Mouse (Mus musculus) T-cell, adult 2 months (primary cell): ENCODE results near the gene Cby1.
"Not testable (repeated sequence)": the region's sequence is repeated elsewhere in the genome, so short reads cannot be mapped to it uniquely, and the experiment has no call there.

Source experiments
- DNase-seq: peaks from one replicate; pipeline ENCODE4 v3.0.0; 2022; ENCODE audit warnings: low spot score

Cby1 gene

DNA sequence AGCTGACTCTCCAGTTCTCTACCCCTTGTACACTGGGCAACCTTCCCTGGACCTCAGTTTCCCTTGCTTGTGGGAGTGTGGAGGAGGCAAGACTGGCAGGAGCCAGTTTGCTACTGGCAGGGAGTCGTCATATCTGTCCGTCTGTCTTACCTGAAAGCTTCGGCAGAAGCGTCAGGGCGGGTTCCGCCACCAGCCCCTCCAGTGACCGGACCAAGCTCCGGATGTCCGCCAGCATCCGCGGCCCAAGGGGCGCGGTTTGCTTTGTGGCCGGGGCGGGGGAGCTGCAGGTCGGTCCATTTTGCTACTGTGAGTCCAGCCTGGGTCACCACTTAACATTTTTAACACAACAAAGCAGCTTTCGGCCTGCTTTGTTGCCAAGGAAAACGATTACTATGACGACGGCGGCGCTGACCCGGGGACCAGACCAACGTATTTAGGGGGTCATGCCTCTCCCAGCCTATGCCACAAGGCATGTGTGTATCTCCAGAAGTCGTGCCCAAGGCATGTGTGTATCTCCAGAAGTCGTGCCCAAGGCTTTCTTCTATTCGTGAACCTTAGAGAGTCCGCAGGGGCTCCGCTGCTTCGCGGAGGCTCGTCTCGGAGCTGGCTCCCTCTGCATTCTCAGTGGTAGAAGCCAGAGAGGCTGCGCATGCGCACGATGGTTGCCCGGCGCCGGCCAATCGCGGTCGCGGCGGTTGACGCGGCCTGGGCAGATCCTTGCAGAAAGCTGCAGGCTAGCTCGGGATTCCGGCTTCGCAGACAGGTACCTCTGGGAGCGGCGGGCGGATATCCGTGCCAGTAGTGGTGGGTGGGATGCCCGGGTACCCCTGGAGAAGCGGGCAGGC lies at the start of gene Cby1, which contains the start of gene Fam227a:
Gene Cby1 (plus strand): TSS at position 669 of the 845 bp plus-strand sequence.
Gene Fam227a (minus strand): TSS at position 426 of the 845 bp plus-strand sequence.
- DNase-seq = peak; percentile 86

DNA sequence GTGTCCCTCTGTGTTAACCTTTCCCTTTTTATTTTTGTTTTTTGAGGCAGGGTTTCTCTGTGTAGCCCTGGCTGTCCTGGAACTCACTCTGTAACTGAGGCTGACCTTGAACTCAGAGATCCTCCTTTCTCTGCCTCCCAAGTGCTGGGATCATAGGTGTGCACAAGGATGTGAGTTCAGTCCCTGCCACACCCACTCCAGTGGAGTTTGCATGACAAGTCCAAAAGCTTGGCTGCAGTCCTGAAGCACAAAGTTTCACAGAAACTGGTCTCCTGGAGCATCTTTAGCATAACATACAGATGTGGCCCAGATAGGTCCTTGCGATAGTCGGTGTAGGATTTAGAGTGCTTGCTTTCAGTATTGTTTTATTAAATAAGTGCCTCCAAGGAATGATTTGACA lies 49.8 kb upstream of the Cby1 start:
- DNase-seq = no peak

DNA sequence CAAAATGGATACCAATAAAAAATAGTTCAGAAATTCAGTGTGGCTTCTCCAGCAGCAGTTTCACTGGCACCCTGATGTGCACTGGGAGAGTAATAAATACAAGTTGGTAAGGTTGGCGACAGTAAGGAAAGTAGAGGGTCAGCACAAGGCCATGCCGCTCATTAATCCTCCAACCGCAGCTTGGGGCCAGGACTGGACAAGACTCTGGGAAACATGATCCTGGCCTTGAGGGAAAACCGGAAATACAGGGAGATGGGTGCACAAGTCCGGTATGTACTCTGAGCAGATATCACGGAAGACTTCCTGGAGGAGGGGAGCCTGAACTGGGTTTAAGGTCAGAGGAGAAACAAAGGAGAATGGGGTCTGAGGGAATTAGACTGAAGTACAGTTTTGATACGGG lies 43.5 kb upstream of the Cby1 start:
- no peak for DNase-seq

DNA sequence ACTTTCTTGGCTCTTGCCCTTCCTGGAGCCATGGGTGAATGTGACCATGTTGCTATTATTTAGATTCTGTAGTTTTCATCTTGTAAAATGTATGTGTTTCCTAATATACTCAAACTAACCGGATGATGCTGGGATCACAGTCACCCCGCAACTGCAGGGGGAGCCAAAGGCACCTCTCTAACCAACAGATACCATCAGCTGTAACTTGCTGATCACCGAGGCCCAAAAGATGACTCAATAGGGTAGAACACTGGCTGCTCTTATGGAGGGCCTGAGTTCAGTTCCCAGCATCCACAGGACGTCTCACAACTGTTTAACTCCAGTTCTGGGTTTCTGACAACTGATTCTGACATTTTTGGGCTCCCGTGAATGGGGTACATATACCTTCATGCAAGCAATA lies 42.3 kb upstream of the Cby1 start:
- no peak for DNase-seq

DNA sequence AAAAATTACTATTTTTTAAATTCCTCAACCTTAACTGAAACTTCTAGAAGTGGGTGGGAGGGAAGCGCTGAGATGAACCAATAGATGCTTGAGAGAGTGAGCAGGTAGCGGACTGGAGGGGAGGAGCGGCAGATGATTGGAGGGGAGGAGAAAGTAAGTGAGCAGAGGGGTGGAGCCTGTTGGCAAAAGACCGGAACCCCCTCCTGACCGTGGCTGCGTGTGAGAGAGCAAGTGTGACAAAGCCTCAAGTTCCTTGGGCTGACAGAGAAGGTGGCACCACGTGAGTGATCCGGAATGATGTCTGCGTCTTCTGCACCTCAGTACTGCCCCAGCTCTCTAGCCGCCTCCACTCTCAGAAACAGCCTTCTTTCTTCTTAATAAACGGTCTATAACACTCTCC lies 41.9 kb upstream of the Cby1 start:
- DNase-seq = no peak

DNA sequence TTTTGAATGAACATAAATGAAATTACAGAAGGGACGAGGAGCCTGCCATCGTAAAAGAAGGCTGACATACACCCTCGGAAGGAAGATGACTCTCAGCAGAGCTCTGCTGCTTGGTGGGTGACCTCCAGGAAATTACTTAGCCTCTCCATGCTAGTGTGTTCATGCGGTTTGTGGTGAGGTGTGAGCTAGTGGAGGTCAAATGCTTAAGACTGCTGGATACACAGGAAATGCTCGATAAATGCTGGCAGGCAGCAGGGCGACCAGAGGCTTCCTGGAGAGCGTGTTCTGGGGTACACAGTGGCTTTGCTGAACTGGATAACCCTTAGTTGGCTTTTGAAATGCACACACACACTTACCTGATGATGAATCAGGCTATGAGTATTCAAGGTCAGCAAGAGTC lies 40.5 kb upstream of the Cby1 start:
- DNase-seq = no peak

DNA sequence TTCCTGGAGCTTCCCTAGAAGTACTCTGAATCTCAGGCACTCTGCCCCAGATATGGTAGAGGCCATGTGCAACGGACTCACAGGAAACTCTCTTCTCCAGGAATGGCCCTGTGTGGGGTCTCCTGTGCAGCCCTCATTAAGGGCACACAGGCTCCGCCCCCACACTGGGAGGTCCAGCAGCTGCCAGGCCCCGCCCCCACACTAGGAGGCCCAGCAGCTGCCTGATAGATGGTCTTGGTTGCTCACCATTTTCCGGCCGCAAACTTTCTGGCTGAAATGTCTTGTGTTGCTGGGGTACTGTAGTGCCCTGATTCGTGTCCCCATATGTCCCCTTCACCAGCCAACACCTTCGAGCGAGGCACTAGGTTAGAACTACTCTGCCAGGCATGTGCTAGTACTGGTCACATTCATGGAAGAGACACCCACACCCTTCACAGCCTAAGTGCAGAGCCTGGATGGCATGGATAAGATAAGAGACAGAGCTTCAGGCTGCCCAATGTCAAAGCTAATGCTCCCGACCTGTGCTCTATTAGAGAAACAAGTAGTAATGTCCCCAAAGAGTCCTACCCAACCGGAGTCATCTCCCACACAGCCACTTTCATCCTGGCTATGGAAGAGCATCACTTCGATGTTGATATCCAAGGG lies 39.1 kb upstream of the Cby1 start:
- no peak for DNase-seq

DNA sequence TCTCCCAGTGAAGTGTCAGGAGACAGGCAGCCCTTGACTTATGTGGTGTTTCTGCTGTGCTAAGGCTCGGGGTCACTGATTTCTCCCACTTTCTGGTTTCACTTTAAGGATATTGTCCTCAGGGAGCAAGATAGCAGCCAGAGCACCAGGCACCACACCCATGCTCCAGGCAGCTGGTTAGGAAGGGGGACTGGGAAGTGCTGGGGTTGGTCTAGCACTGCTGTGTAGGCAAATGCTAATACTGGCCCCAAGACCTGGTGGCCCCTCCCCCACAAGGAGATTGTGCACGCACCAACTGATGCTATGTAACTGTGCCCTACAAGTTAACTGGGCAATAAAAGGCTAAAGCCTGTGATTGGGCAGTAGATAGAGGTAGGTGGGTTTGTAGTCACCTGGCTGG lies 28.5 kb upstream of the Cby1 start:
- DNase-seq = no peak

DNA sequence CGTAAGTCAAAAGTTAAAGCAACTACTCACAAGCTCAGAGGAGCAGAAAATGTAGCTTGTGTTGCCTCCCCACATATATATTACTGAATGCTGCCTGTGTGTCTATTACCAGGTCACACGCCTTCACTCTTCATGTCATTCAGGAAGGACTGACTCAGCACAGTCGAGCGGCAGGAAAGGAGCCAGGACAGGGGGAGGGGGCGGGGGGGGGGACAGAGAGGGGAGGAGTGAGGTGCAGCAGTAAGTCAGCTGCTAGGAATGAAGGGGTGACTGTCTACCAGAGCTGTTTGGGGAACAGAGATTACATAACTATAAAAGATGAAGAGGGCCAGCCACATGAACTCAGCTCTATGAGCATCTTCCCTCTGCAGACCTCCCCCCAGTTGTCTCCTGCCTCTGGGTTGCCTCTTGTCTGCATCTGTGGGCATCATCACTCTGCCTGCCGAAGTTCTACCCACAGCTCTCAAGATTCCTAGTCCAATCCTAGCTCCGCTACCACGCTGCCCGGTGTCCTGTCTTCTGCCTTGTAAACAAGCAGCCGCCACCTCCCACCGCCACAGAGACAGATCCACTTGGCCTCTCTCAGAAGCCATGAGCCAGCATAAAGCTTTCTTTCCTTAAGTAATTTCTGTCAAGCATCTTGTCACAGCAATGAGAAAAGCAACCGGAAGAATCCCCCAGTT lies 17.7 kb upstream of the Cby1 start:
- no peak for DNase-seq

DNA sequence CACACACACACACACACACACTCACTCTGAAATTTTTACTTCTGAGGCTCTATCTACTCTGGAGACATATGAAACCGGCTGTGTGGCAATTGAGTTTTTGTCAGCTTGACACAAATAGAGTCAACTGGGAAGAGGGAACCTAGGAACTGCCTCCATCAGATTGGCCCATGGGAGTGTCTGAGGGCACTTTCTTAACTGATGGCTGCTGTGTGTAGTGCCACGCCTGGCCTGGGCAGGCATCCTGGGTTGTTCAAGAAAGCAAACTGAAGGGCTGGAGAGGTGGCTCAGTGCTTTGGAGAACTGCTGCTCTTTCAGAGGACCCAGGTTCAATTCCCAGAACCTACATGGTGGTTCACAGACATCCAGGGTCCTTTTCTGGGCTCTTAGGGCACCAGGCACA lies 13.5 kb upstream of the Cby1 start:
- no peak for DNase-seq

DNA sequence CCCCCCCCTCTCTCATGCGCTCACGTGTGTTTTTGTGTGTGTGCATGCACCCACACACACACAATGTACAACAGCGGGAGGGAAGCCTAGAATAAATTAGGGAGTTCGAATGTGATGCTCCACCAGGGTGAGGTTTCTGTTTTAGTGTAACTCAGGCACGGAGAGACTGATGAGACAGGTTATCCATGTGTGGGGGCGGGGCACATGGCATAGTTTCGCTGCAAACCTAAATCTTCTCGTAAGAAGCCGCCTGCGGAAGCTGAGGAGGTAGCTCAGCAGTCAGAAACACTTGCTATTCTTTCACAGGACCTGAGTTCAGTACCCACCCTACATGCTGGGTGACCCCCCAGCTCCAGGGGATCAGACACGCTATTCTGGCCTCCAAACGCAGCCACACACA lies 10.9 kb upstream of the Cby1 start:
- DNase-seq = no peak

DNA sequence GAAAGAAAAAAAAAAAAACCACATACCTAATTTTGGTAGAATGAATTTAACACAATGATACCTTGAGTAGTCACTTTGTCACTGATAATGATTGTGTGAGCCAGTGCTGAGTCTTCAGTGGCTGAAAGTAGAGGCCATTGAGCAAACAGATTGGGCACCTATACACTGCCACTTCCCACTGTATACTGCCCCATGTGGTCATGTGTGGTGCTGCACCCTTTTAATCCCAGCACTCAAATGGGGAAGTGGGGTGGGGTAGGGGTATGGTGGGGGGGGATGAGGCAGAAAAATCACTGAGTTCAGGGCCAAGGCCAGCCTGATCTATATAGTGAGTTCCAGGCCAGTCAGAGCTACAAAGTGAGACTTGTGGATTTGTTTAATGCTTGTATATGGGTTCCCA lies 8.4 kb upstream of the Cby1 start:
- DNase-seq = peak; percentile 51

DNA sequence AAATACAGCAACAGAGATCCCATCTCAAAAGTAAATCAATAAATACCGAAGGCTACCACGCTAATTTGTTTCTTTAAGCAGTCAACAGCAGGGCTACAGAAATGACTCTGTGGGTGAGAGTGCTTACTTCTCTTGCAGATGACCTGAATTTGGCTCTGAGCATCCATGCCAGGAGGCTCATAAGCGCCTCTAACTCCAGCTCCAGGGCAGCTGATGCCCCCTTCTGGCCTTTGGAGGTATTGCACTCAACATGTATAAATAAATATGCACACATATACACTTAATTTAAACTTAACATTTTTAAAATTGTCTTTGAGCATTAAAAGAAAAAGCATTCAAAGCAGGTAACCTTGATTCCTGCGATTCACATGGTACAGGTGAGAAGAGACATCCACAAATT lies 7.5 kb upstream of the Cby1 start:
- DNase-seq = peak; percentile 19

DNA sequence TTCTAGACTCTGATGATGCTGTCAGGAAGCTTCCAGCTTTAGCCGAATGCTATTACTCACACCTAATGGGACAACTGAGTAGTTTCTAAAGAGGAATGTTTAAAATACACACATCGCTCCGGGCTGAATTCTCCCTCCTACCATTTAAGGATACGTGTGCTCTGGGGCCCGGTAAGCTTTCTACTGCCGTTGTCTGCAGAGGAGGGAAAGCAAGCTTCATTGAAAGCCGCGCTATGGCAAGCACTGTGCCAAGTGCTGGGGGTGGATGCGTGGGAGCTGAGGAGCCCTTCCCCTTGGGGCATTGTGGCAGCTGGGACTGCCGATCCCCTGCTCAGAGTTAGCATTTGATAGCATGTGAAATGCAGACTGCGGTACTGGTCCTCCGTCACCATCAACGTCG lies 2.5 kb upstream of the Cby1 start:
- no peak for DNase-seq

DNA sequence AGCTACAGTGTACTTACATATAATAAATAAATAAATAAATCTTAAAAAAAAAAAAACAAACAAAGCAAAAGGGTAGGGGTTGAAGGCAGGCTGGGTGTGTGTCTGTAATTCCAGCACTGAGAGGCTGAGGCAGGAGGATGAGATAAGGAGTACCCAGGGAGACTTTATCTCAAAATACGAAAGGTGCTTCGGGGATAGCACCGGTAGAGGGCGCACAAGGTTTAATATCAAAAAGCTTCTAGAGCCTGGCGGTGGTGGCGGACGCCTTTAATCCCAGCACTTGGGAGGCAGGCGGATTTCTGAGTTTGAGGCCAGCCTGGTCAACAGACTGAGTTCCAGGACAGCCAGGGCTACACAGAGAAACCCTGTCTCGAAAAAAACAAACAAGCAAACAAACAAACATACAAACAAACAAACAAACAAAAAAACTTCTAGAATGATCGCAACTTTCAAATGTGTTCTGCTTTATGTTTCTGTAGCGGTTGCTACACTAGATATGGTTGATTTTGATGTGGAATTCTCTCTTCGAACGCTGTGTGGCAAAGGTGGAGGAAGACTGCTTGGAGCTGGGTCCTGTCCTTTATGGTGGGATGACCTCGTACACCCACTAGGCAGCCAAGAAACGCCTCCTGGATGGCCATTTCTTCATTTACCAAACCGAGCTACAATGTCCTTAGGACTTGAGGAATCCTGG lies 1.0 kb upstream of the Cby1 start:
- peak; percentile 77 for DNase-seq

DNA sequence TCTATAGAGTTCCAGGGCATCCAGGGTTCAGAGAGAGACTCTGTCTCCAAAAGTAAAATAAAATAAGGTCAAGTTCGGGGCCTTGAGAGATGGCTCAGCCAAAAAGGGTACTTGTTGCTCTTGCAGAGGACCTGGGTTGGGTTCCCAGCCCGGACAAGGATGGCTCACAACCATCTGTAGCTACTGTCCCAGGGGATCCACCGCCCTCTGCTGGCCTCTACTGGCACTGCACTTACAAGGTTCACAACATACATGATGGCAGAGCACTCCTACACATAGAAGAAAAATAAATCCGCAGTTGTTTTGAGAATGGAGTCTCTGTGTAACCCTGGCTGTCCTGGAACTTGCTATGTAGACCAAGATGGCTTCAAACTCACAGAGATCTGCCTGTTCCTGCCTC lies 2.9 kb downstream of the Cby1 start:
- DNase-seq = peak; percentile 57

DNA sequence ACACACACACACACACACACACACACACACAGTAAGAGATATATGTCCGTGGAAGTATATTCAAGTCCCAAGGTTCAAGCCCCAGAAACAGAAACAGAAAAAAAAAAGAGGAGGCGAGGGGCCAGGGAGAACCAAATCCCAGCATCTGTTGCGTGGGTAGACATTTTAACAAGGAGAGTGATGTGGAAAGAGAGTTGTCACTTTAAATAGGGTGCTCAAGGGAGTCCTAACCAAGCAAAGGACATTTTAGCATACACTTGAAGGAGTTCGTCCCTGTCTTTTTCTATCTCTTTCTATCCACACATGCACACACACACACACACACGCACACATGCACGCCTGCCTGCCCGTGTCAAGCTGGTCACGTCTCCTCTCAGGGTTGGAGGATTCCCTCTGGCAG lies 5.7 kb downstream of the Cby1 start:
- DNase-seq = no peak

DNA sequence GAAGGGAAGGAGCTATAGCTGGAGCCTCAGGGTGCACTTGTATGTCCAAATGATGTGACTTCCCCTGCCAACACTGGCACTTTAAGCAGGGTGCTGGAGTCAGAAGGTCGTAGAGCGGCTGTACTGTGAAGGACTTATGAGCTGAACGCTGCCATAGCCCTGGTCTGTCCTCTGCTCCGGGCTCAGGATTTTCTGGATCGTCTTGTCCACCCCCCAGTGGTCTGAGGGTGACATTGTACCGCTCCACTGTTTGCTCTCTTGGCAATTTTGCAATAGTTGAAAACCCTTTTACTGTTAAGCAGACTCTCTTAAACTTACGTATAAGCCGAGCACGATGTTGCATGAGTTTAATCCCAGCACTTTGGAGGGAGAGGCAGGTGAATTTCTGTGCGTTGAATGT lies 10.2 kb downstream of the Cby1 start:
- no peak for DNase-seq

DNA sequence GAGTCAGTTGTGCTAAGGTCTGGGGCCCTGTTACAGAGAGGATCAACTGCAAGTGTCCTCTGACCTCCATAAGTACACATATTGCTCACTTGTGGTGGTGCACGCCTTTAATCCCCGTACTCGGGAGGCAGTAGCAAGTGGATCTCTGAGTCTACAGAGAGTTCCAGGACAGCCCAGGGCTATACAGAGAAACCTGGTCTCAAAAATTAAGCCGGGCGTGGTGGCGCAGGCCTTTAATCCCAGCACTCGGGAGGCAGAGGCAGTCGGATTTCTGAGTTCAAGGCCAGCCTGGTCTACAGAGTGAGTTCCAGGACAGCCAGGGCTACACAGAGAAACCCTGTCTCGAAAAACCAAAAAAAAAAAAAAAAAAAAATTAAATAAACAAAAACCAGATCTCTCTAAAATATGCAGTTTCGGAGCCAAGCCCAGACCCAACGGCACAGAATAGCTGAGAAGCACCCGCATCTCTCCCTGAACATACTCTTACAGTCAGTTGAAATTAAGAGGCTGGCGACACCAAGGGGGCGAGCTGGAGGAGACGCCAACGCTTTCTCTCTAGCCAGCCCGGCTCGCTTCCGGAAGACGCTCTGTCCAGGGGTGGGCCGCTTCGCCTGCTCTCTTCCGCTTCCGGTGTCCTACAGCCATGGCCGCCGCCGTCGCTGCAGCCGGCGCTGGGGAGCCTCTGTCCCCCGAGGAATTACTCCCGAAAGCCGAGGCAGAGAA lies 11.4 kb downstream of the Cby1 start, which contains the start of gene Tomm22:
Gene Tomm22 (plus strand): TSS at position 613 of the 723 bp plus-strand sequence.
- peak; percentile 91 for DNase-seq

DNA sequence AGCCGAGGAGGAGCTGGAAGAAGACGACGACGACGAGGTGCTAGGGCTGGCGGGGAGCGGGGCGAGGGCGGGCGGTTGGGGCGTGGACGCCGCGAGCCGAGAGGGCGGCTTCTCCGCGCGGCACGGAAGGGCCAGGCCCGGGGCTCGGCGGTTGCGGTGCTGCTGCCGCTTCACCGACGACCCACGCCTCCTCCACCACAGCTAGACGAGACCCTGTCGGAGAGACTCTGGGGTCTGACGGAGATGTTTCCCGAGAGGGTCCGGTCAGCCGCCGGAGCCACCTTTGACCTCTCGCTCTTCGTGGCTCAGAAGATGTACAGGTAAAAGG lies 11.9 kb downstream of the Cby1 start:
- no peak for DNase-seq

DNA sequence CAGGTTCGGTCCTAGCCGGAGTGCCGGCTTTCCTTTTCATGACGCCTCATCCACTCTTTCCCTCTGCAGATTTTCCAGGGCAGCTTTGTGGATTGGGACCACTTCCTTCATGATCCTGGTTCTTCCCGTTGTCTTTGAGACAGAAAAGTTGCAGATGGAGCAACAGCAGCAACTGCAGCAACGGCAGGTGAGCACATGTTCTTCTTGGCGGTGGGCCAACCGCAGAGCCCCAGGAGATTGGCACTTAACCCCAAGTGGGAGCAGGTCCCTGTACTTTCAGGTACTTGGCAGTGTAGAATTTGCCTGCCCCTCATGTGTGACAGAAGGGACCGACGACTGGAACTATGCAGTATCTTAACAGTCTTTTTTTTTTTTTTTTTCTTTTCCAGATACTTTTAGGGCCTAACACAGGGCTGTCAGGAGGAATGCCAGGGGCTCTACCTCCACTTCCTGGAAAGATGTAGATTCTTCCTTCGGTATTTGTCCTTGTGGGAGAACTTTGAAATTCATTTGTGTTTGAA lies 12.9 kb downstream of the Cby1 start:
- DNase-seq = not testable (repeated sequence)

DNA sequence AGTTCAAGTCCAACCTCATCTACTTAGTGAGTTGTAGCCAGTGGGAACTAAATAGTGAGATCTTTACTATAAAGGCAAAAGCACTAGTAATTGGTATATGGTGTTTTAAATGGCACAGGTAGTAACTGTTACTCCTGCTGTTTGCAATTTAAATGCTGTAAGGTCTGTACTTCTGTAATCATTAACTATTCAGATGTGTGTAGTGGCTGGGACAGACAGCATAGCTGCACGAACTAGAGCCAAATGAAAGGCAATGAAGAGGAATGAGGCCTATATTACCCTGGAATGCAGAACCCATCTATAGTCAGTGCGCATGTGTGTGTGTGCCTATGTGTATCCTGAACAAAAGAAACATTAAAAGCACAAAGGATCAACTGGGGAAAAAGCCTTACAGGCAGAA lies 18.9 kb downstream of the Cby1 start:
- DNase-seq = no peak
